Mouse (Mus musculus): ENCODE measurements around the gene Numbl. TPM values are rescaled to one million over a fixed set of nuclear protein-coding genes. Genes with fewer than 3 reads are reported as not detected.

The Numbl gene
- polyA plus RNA-seq, 1 experiment from 2014 or later: 11.7 TPM

- ATAC-seq (no peak), DNase-seq (ENCODE audit: low spot score) (no peak)
- 84% methylated on average over 4 of the region's 4 CpGs for WGBS
- H3K27me3 ChIP-seq (replicated peaks; ENCODE audit: insufficient read depth, low read length): no peaks in the 10 kb centered on the region
- TF ChIP-seq EP300 (IDR thresholded peaks at IDR 0.05): no peak
- no peak for TF ChIP-seq CTCF (IDR thresholded peaks at IDR 0.05)
- no peak overlapping the region for H3K4me3 ChIP-seq (ENCODE audit: low read depth, low read length)
- H3K9ac ChIP-seq (replicated peaks; ENCODE audit: low read depth): no peak overlapping the region
- no peak overlapping the region for H3K4me2 ChIP-seq (replicated peaks; ENCODE audit: low read depth, low read length)
- H3K36me3 ChIP-seq (ENCODE audit: insufficient read depth, low read length): no peaks in the 10 kb centered on the region
- H3K4me1 ChIP-seq (ENCODE audit: insufficient read depth, low read depth, low read length): no peaks in the 10 kb centered on the region; the same call in 1 of the 2 replicates
- no peak overlapping the region for H3K27ac ChIP-seq (ENCODE audit: low read length)
- H3K9me3 ChIP-seq (ENCODE audit: low read length): no peaks in the 10 kb centered on the region
Observed at GRCm38 (mm10) chr7:27300351-27300750, 42.1 kb downstream of the Numbl start.

- ATAC-seq: no peak
- no peaks in the 10 kb centered on the region; the same call in 1 of the 2 replicates for H3K4me1 ChIP-seq (ENCODE audit: insufficient read depth, low read depth, low read length)
- no peak for DNase-seq (ENCODE audit: low spot score)
- H3K9ac ChIP-seq (replicated peaks; ENCODE audit: low read depth): no peak overlapping the region
- 0 out of 2 replicates have a peak, but pooled peaks cover under 1% of the 10 kb centered on the region for H3K36me3 ChIP-seq (ENCODE audit: insufficient read depth, low read length)
- H3K9me3 ChIP-seq (ENCODE audit: low read length): no peaks in the 10 kb centered on the region
- no peak overlapping the region for H3K27ac ChIP-seq (ENCODE audit: low read length)
- no peak overlapping the region for H3K4me3 ChIP-seq (ENCODE audit: low read depth, low read length)
- TF ChIP-seq CTCF (IDR thresholded peaks at IDR 0.05) (no peak), EP300 (IDR thresholded peaks at IDR 0.05) (no peak)
- no peak overlapping the region for H3K4me2 ChIP-seq (replicated peaks; ENCODE audit: low read depth, low read length)
- WGBS: 65% methylated on average over 5 of the region's 5 CpGs
- no peaks in the 10 kb centered on the region for H3K27me3 ChIP-seq (replicated peaks; ENCODE audit: insufficient read depth, low read length)
Observed at GRCm38 (mm10) chr7:27300801-27301200, 42.6 kb downstream of the Numbl start.

GRCm38 (mm10) chr7:27302172-27302571, 43.9 kb downstream of the Numbl start:
- Histone ChIP-seq H3K4me2 (replicated peaks; ENCODE audit: low read depth, low read length) (no peak overlapping the region), H3K36me3 (ENCODE audit: insufficient read depth, low read length) (0 out of 2 replicates have a peak, but pooled peaks cover 5% of the 10 kb centered on the region), H3K27ac (ENCODE audit: low read length) (no peak overlapping the region), H3K9ac (replicated peaks; ENCODE audit: low read depth) (no peak overlapping the region), H3K4me3 (ENCODE audit: low read depth, low read length) (no peak overlapping the region), H3K9me3 (ENCODE audit: low read length) (no peaks in the 10 kb centered on the region), H3K4me1 (ENCODE audit: insufficient read depth, low read depth, low read length) (no peaks in the 10 kb centered on the region; the same call in 1 of the 2 replicates), H3K27me3 (replicated peaks; ENCODE audit: insufficient read depth, low read length) (no peaks in the 10 kb centered on the region)
- TF ChIP-seq CTCF (IDR thresholded peaks at IDR 0.05) (peak; percentile 99), EP300 (IDR thresholded peaks at IDR 0.05) (no peak)
- 5% methylated on average over 11 of the region's 11 CpGs for WGBS
- ATAC-seq (peak; percentile 71), DNase-seq (ENCODE audit: low spot score) (peak; percentile 87)

GRCm38 (mm10) chr7:27305091-27305730, 47.0 kb downstream of the Numbl start:
- 0 out of 2 replicates have a peak, but pooled peaks cover 5% of the 10 kb centered on the region for H3K36me3 ChIP-seq (ENCODE audit: insufficient read depth, low read length)
- TF ChIP-seq CTCF (IDR thresholded peaks at IDR 0.05) (no peak), EP300 (IDR thresholded peaks at IDR 0.05) (no peak)

GRCm38 (mm10) chr7:27306161-27307160, 48.2 kb downstream of the Numbl start:
- ATAC-seq (no peak), DNase-seq (ENCODE audit: low spot score) (peak; percentile 55)
- H3K4me3 ChIP-seq (ENCODE audit: low read depth, low read length): no peak overlapping the region
- H3K4me1 ChIP-seq (ENCODE audit: insufficient read depth, low read depth, low read length): peaks cover 3% of the 10 kb centered on the region
- H3K36me3 ChIP-seq (ENCODE audit: insufficient read depth, low read length): 0 out of 2 replicates have a peak, but pooled peaks cover 5% of the 10 kb centered on the region
- 77% methylated on average over 24 of the region's 24 CpGs for WGBS
- TF ChIP-seq EP300 (IDR thresholded peaks at IDR 0.05) (no peak), CTCF (IDR thresholded peaks at IDR 0.05) (peak; percentile 86)
- no peak overlapping the region for H3K4me2 ChIP-seq (replicated peaks; ENCODE audit: low read depth, low read length)
- H3K27me3 ChIP-seq (replicated peaks; ENCODE audit: insufficient read depth, low read length): no peaks in the 10 kb centered on the region
- no peak overlapping the region for H3K27ac ChIP-seq (ENCODE audit: low read length)
- H3K9ac ChIP-seq (replicated peaks; ENCODE audit: low read depth): no peak overlapping the region
- H3K9me3 ChIP-seq (ENCODE audit: low read length): no peaks in the 10 kb centered on the region

More at GRCm38 (mm10) chr7:27305091-27305730, 47.0 kb downstream of the Numbl start:
- H3K9ac ChIP-seq (replicated peaks; ENCODE audit: low read depth): no peak overlapping the region
- H3K4me1 ChIP-seq (ENCODE audit: insufficient read depth, low read depth, low read length): peaks cover 3% of the 10 kb centered on the region
- H3K27me3 ChIP-seq (replicated peaks; ENCODE audit: insufficient read depth, low read length): no peaks in the 10 kb centered on the region
- ATAC-seq (no peak), DNase-seq (ENCODE audit: low spot score) (no peak)
- no peaks in the 10 kb centered on the region for H3K9me3 ChIP-seq (ENCODE audit: low read length)
- no peak overlapping the region for H3K27ac ChIP-seq (ENCODE audit: low read length)
- H3K4me3 ChIP-seq (ENCODE audit: low read depth, low read length): no peak overlapping the region
- 82% methylated on average over 17 of the region's 17 CpGs for WGBS
- no peak overlapping the region for H3K4me2 ChIP-seq (replicated peaks; ENCODE audit: low read depth, low read length)

GRCm38 (mm10) chr7:27307551-27307950, 49.3 kb downstream of the Numbl start:
- Histone ChIP-seq H3K27ac (ENCODE audit: low read length) (no peak overlapping the region), H3K27me3 (replicated peaks; ENCODE audit: insufficient read depth, low read length) (no peaks in the 10 kb centered on the region), H3K9me3 (ENCODE audit: low read length) (no peaks in the 10 kb centered on the region), H3K4me3 (ENCODE audit: low read depth, low read length) (no peak overlapping the region), H3K4me2 (replicated peaks; ENCODE audit: low read depth, low read length) (no peak overlapping the region), H3K9ac (replicated peaks; ENCODE audit: low read depth) (no peak overlapping the region), H3K36me3 (ENCODE audit: insufficient read depth, low read length) (0 out of 2 replicates have a peak, but pooled peaks cover 5% of the 10 kb centered on the region), H3K4me1 (ENCODE audit: insufficient read depth, low read depth, low read length) (peaks cover 3% of the 10 kb centered on the region; the same call in 1 of the 2 replicates)
- ATAC-seq: 0 out of 2 replicates have a peak, but pooled peaks have one; percentile 16
- TF ChIP-seq EP300 (IDR thresholded peaks at IDR 0.05) (no peak), CTCF (IDR thresholded peaks at IDR 0.05) (peak; percentile 58)
- DNase-seq (ENCODE audit: low spot score): no peak
- WGBS: 66% methylated on average over 9 of the region's 9 CpGs

Data from lung, postnatal 0 days (tissue).